Mouse (Mus musculus) midbrain, postnatal 0 days (tissue): Measurements from ENCODE around the gene Rpl23. TPM values are rescaled to one million over a fixed set of nuclear protein-coding genes. Genes with fewer than 3 reads are reported as not detected.
A peak's percentile ranks its signal among the peaks of the same experiment; 100 is the strongest.

Experiments
- ATAC-seq: fragments of 200-750 bp; cut with Nextera tagmentation; 2 replicates; pipeline ENCODE4 v1.8.0; 2017; ENCODE audit warnings: moderate number of reproducible peaks, mild to moderate bottlenecking, moderate TSS enrichment, moderate library complexity; ENCODE audit not compliant: low FRiP score
- DNase-seq: peaks from one replicate; pipeline ENCODE4 v3.0.0-alpha.2; 2015; ENCODE audit warnings: low spot score
- H3K27ac ChIP-seq: fragments of 300-500 bp; sonication (generic); 2 replicates; pipeline ENCODE4 v1.5.1; 2014; ENCODE audit warnings: low read depth, mild to moderate bottlenecking, low read length, mixed read lengths
- H3K27me3 ChIP-seq: fragments of 300-500 bp; sonication (generic); 2 replicates; pipeline ENCODE4 v1.6.1; 2014; ENCODE audit warnings: low read length, control low read depth, mixed read lengths; ENCODE audit not compliant: insufficient read depth
- H3K36me3 ChIP-seq: fragments of 300-500 bp; sonication (generic); 2 replicates; pipeline ENCODE4 v1.6.1; 2014; ENCODE audit warnings: low read length, control low read depth, mixed read lengths; ENCODE audit not compliant: insufficient read depth
- H3K4me1 ChIP-seq: fragments of 300-500 bp; sonication (generic); 2 replicates; pipeline ENCODE4 v1.6.1; 2014; ENCODE audit warnings: mild to moderate bottlenecking, control low read depth, antibody characterized with exemption, low read length, mixed read lengths; ENCODE audit not compliant: insufficient read depth
- H3K4me2 ChIP-seq: fragments of 300-500 bp; sonication (generic); 2 replicates; pipeline ENCODE4 v1.6.1; 2014; ENCODE audit warnings: low read depth, mild to moderate bottlenecking, low read length, mixed read lengths; ENCODE audit not compliant: poor library complexity, severe bottlenecking
- H3K4me3 ChIP-seq: fragments of 300-500 bp; sonication (generic); 2 replicates; pipeline ENCODE4 v1.5.1; 2014; ENCODE audit warnings: low read depth, mild to moderate bottlenecking, low read length, moderate library complexity
- H3K9ac ChIP-seq: fragments of 300-500 bp; sonication (generic); replicated peaks from 2 replicates; pipeline ENCODE4 v1.6.1; 2014; ENCODE audit warnings: mild to moderate bottlenecking, low read length, moderate library complexity, mixed read lengths; ENCODE audit not compliant: poor library complexity, severe bottlenecking
- H3K9me3 ChIP-seq: fragments of 300-500 bp; sonication (generic); 2 replicates; pipeline ENCODE4 v1.6.1; 2016; ENCODE audit warnings: low read length, control low read depth
- CTCF ChIP-seq: IDR thresholded peaks from 2 replicates; pipeline ENCODE4 v1.5.1; 2016; ENCODE audit warnings: antibody characterized with exemption, mild to moderate bottlenecking
- whole genome bisulfite sequencing: fragments of 180-500 bp; shearing (Covaris S2); extraction: QIAGEN DNeasy Blood & Tissue Kit; methylation state at CpG from one replicate; pipeline ENCODE4 v1.1.7; 2014; 5-methylcytosine and 5-hydroxymethylcytosine counted together
- polyA plus RNA-seq: library from polyadenylated mRNA; unstranded; fragments of >200 nt; fragmentation: Nextera tagmentation; extraction: Ambion mirVana; gene quantifications from 2 replicates; pipeline ENCODE4 v1.2.1, GENCODE M21; 2015
- total RNA-seq: library from RNA; depleted of rRNA; stranded (reverse); fragments of >200 nt; gene quantifications from 2 replicates; pipeline ENCODE4 v1.2.3, GENCODE M21; 2014

Rpl23 gene
- total and polyA plus RNA-seq, 2 experiments from 2014 or later = 177 to 329 TPM

DNA sequence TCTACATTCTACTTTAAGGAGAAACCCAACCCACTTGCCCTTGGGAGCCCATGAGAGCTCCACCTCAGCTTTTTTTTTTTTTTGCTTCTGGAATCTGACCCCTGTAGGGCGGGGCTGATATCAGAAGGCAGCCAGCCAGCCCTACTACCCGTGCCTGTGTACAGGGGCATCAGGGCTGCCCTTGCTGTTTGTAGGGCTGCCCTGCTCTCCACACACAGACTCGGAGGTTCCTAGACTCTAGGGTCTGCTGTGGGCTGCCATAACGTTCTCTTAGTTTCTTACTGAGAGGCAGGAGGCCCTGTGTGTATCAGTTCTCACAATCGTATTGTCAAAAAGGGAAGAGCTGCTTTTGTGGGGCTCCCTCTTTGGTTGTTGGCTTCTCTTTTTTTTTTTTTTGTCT is 35.1 kb upstream of the Rpl23 start:
- TF ChIP-seq CTCF = no peak
- H3K9me3 ChIP-seq = no peaks in the 10 kb centered on the region
- peaks cover 15% of the 10 kb centered on the region for H3K4me1 ChIP-seq
- no peak overlapping the region for H3K9ac ChIP-seq
- H3K4me2 ChIP-seq = no peak overlapping the region
- no peak for ATAC-seq
- no peak for DNase-seq
- 45% methylated on average over 5 of the region's 5 CpGs for WGBS
- no peak overlapping the region for H3K27ac ChIP-seq
- H3K36me3 ChIP-seq = peaks cover 53% of the 10 kb centered on the region
- H3K4me3 ChIP-seq = no peak overlapping the region
- no peaks in the 10 kb centered on the region for H3K27me3 ChIP-seq

DNA sequence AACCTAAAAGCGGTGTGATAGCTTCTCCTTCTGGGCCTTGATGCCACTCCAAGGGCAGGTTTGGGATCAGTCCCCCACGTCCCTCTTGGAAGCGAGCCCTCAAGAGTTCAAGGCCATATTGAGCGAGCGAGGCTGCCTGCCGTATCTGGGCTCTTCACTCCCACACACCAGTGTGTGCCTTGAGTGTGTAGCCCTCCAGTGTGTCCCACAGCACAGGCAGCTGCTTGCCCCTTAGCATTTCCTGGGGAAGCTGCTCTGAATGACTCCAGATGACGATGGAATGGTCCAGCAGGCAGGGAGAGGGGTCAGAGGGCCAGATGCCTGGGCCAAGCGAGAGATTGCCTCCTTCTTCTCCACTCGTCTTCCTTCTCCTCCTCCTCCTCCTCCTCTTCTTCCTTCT is 34.7 kb upstream of the Rpl23 start:
- Histone ChIP-seq H3K4me2 (no peak overlapping the region), H3K36me3 (peaks cover 53% of the 10 kb centered on the region), H3K27me3 (no peaks in the 10 kb centered on the region), H3K9me3 (no peaks in the 10 kb centered on the region), H3K4me3 (no peak overlapping the region), H3K27ac (no peak overlapping the region), H3K9ac (no peak overlapping the region), H3K4me1 (peaks cover 20% of the 10 kb centered on the region)
- DNase-seq (no peak), ATAC-seq (no peak)
- no peak for TF ChIP-seq CTCF
- WGBS = 68% methylated on average over 9 of the region's 9 CpGs

DNA sequence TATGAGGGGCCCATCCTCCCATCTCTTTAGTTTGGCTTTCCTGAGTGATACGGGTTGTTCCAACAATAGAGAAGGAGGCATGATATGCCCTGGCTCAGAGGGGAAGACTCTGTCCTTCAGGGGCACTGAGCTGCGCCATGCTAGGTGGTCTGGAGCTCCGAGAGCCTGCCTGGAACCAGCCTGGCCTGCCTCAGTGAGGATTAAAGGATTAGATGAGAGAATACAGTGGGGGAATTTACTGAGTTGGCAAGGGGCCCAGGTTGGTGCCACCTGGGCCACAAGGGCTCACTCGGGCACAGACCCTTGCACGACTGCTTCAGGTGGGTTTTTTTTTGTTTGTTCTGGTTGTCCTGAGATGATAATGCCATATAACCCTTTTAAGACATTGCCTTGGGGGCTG is 33.9 kb upstream of the Rpl23 start:
- no peak for DNase-seq
- Histone ChIP-seq H3K4me3 (no peak overlapping the region), H3K9me3 (no peaks in the 10 kb centered on the region), H3K36me3 (peaks cover 47% of the 10 kb centered on the region), H3K9ac (no peak overlapping the region), H3K27me3 (no peaks in the 10 kb centered on the region), H3K27ac (0 out of 2 replicates have a peak overlapping the region, but pooled peaks have one; percentile 21), H3K4me1 (peaks cover 27% of the 10 kb centered on the region), H3K4me2 (no peak overlapping the region)
- no peak for TF ChIP-seq CTCF
- WGBS = 33% methylated on average over 5 of the region's 5 CpGs
- no peak for ATAC-seq

DNA sequence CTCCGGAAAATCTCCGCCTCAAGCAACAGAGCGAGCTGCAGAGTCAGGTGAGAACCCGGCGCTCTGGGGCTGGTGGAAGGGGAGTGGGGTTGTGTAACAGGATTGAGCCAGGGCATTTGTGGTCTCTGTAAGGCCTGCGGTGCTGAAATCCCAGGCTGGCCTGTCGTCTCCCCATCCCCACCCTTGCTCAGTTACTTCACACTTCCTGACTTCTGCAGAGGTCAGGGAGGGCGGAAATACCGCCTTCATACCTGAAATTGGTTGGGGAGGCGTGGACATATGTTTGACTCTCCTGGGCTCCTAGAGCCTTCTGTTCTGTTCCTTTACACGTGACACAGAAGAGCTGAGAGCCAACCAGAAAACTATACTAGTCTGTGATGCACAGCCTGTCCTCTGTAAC is 33.5 kb upstream of the Rpl23 start:
- H3K36me3 ChIP-seq = peaks cover 43% of the 10 kb centered on the region
- no peak for ATAC-seq

DNA sequence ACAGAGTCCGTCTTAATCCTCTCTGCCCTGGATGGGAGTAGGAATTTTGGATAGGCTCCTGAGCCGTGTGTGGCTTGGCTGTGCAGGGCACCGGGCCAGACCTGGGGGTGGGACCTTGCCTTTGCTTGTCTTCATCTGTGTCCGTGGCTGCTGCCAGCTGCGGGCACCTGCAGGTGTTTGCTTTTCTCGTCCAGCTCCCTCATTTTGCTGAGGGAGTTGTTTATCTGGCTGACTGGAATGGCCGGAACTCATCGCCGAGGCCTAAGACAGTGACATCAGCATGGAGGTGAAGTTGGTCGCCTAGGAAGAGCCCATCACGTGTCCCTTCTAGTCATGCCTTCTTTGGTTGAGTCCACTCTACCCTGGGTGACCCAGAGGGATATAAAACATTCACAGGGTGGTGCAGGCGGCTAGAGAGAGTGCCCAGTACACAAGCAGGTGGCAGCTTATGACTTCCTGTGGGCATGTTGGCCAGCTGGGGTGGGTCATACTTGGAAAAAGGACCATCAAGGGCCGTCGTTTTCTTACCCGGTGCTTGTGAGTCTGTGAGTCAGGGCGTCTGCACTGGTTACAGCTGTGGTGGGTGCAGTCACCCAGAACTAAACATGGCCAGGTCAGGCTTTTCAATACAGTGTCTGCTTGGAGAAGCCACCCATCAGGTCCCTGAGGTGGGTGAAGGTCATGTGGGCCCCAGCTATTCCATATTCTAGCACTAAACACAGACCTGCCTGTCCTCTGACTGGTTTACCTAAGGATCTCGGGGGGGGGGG is 31.7 kb upstream of the Rpl23 start:
- H3K4me3 ChIP-seq = no peak overlapping the region
- no peak overlapping the region for H3K4me2 ChIP-seq
- peaks cover 32% of the 10 kb centered on the region for H3K4me1 ChIP-seq
- peaks cover 38% of the 10 kb centered on the region for H3K36me3 ChIP-seq
- no peak for TF ChIP-seq CTCF
- no peaks in the 10 kb centered on the region for H3K27me3 ChIP-seq
- DNase-seq (no peak), ATAC-seq (no peak)
- H3K9me3 ChIP-seq = no peaks in the 10 kb centered on the region
- 63% methylated on average over 17 of the region's 17 CpGs for WGBS
- H3K9ac ChIP-seq = no peak overlapping the region
- peak overlapping the region; percentile 93 for H3K27ac ChIP-seq

More for the DNA sequence above, 33.5 kb upstream of the Rpl23 start:
- H3K27ac ChIP-seq = 0 out of 2 replicates have a peak overlapping the region, but pooled peaks have one; percentile 21
- H3K4me3 ChIP-seq = no peak overlapping the region
- 63% methylated on average over 11 of the region's 11 CpGs for WGBS
- H3K4me2 ChIP-seq = no peak overlapping the region
- TF ChIP-seq CTCF = no peak
- no peak overlapping the region for H3K9ac ChIP-seq
- no peak for DNase-seq
- no peaks in the 10 kb centered on the region for H3K9me3 ChIP-seq
- no peaks in the 10 kb centered on the region for H3K27me3 ChIP-seq
- peaks cover 31% of the 10 kb centered on the region for H3K4me1 ChIP-seq

DNA sequence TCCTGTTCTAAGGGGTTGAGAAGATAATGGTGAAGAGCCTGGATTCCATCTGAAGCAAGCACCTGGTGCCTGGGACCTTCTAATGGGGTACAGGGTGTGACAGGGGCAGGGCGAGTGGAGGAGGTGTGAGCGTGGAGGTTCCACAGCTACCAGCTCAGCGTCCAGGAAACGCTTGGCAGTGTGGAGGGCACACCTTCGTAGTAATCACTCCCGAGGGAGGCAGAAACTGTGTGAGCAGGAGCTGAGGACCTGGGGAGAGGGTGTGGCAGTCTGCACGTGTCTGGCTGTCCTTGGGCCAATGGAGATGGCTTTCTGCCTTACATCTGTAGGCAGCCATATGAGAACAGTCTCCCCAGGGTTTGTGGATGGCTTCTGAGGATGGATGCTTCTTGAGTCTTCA is 30.8 kb upstream of the Rpl23 start:
- peaks cover 33% of the 10 kb centered on the region for H3K4me1 ChIP-seq
- ATAC-seq (peak; percentile 47; the same call in 1 of the 2 replicates), DNase-seq (no peak)
- peak overlapping the region; percentile 39 for H3K4me2 ChIP-seq
- WGBS = 16% methylated on average over 7 of the region's 7 CpGs
- H3K9me3 ChIP-seq = no peaks in the 10 kb centered on the region
- H3K9ac ChIP-seq = peak overlapping the region; percentile 44
- H3K36me3 ChIP-seq = peaks cover 40% of the 10 kb centered on the region
- no peak overlapping the region for H3K4me3 ChIP-seq
- no peak for TF ChIP-seq CTCF
- H3K27ac ChIP-seq = peak overlapping the region; percentile 93
- H3K27me3 ChIP-seq = no peaks in the 10 kb centered on the region
